Mouse (Mus musculus) left cerebral cortex, adult 18-20 months (tissue): ENCODE results near the gene Paqr6. TPM values are rescaled to one million over a fixed set of nuclear protein-coding genes. Genes with fewer than 3 reads are reported as not detected.
A peak's percentile ranks its signal among the peaks of the same experiment; 100 is the strongest.

Experiments used
- DNase-seq, 2 experiments: peaks; one replicate each; pipeline ENCODE4 v3.0.0; 2021 to 2022; ENCODE audit warnings: low spot score in 2 of 2, mixed read lengths in 1 of 2
- total RNA-seq, 2 experiments: library from RNA; stranded (reverse); gene quantifications; 2 replicates each; pipeline ENCODE4 v1.2.3; 2021

Gene Paqr6
- total RNA-seq, 2 experiments from 2014 or later: 8.6 to 11.0 TPM

DNA sequence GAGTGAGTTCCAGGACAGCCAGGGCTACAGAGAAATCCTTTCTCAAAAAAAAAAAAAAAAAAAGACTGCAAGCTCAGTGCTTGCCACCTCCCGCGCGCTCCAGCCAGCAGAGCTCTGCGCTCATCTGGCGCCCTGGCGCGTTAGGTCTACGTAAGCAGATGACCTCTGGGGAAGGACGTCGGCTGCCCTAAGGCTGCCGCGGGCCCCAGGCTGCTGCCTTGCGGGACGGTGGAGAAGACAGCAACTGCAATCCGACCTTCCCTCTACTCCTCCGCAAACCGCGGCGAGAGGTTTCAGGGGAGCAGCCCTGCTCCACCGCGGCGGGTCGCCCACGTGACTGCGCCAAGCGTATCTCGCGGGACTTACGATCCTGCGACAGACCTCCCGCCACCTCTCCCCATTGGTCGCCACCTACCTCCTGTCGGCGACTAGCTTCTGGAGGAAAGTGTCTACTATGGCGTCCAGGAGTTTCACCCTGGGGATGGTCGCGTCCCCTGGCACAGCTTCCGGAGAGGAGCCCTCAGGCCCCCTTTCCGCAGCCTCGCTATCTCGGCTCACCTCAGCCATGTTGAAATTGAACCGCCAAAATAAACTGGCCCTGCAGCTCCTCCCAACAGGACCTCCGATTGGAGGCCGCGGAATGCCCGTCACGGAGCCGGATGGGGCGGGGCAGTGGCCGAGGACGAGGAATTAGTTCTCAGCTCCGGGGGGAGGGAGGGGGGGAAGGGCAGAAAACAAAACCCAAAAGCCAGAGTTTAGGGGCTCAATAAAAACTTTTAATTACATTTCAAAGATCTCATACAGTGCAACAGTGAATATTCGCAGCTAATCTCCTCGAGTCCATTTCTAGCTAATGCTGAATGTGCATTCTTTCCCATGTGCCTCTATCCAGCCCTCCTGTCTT, 45.6 kb downstream of the Paqr6 start, which contains the start of gene Pmf1:
Gene Pmf1, minus strand, starts transcription at position 591 of the 904 bp plus-strand sequence.
- peak; percentile 86 to 88 for DNase-seq

DNA sequence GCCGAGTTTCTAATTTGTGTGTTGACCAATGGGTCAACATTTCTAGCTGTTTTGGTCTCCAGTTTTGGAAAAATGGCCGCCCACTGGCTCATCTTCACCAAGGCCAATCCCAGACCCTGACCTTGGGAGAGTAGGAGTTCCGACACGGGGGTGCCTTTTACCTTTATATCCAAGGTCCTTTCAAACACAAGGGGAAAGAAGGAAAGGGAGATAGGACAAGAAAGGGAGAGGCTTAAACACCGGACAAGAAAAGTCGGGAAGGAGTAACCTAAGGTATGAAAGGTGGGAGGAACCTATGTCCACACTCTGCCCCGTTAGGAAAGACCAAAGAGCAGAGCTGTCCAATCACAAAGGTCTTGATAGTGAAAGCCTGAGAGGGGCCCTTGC, 46.3 kb downstream of the Paqr6 start:
- DNase-seq: no peak

DNA sequence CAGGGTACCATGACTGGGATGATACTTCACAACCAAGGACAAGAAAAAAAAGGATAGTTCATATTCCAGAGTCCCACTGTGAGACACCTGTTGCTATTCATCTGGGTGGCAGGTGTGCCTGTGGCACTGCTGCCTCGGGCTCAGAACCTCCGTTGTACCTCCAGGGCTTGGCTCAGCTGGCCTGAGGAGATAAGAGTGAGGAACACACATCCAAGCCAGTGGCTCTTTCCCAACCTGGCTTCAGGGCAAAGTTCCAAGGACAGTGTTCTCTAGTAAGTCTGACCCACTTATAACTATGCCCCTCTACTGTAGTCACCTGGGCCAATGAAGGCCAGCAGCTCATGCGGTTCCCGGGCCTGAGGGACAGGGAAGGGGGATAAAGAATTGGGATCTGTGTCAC, 47.3 kb downstream of the Paqr6 start:
- no peak for DNase-seq

DNA sequence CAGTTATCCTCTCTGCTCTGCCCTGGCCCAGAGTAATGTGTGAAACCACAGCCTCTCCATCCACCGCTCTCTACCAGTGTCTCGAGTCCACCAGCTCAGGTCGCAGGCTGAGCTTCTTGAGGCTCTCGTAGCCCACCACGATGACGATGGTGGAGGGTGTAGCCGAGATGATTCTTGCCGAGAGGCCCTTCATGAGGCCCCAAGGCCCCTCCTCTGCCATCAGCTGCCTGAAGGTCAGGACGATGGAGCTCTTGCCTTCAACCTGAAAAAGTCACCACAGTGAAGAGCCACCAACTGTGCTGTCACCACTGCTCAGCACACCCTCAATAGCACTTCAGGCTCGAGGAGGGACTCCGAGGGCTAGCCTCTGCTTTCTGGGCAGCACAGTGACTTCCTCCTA, 48.3 kb downstream of the Paqr6 start:
- no peak for DNase-seq

DNA sequence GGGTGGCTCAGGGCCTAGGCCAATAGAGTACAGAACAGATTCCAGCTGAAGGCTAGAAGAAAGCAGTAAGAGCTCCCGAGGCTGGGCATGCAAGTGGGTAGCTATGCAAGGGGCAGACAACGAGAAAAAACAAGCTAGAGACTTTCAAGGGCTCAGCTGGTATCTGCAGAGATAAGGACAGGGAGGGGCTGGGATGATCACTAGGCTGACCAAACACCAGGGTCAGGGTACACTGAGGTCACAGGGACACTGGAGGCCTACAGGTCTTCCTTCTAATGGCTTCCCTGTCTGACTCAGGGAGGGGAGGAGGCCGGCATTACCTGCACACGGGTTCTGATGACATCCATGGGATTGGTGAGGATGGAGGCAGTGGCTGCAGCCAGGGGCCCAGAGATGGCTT, 51.3 kb downstream of the Paqr6 start:
- no peak for DNase-seq

DNA sequence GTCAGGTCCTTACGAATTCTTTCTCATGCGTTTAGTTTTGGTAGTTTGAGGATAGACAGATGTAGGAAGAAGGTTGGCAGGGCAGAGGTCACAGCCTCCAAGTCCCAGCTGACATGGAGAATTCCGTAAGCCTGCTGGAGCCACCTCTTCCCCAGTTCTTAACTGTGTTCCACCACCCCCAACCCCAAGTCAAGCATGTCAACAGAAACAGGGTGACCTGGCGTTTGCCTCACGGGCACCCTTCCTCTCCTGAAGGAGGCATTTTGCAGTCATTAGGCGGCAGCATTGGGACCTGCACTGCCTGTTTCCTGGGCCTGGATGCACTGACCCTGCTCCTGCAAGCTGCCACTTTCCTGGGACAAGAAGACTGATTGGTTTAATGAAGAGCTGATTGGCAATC, 53.6 kb downstream of the Paqr6 start:
- DNase-seq: no peak

Other genes with a start within 250 kb of the Paqr6 start
- 100 to 1,000 TPM; 210 to 213 TPM for gene Mef2d, start 222.2 kb upstream of the Paqr6 start, total RNA-seq
- not detected for gene Rhbg, start 109.9 kb upstream of the Paqr6 start, total RNA-seq
- gene Gm38392, start 77.4 kb upstream of the Paqr6 start, total RNA-seq: under 1 TPM; 0.37 to 0.42 TPM
- gene Tsacc, start 67.6 kb upstream of the Paqr6 start, total RNA-seq: 1 to 10 TPM; 2.9 to 4.6 TPM
- gene Cct3, start 67.5 kb upstream of the Paqr6 start, total RNA-seq: 100 to 1,000 TPM; 188 to 189 TPM
- 10 to 100 TPM; 85.6 to 87.3 TPM for gene Glmp, start 39.6 kb upstream of the Paqr6 start, total RNA-seq
- gene Tmem79, start 28.4 kb upstream of the Paqr6 start, total RNA-seq: 1 to 10 TPM in 1 of 2 experiments, under 1 TPM in 1; 0.96 to 2.4 TPM
- gene Smg5, start 28.3 kb upstream of the Paqr6 start, total RNA-seq: 10 to 100 TPM; 80.1 to 81.7 TPM
- 1 to 10 TPM; 1.7 to 1.9 TPM for gene Bglap3, start 8.2 kb downstream of the Paqr6 start, total RNA-seq
- 1 to 10 TPM in 1 of 2 experiments, not detected in 1; 2.0 TPM for gene Bglap2, start 14.1 kb downstream of the Paqr6 start, total RNA-seq
- not detected for gene Bglap, start 19.9 kb downstream of the Paqr6 start, total RNA-seq
- gene Pmf1, start 45.7 kb downstream of the Paqr6 start, total RNA-seq: 1 to 10 TPM; 5.2 to 6.2 TPM
- gene Slc25a44, start 60.6 kb downstream of the Paqr6 start, total RNA-seq: 10 to 100 TPM; 77.0 to 78.9 TPM
- 10 to 100 TPM; 70.4 to 76.5 TPM for gene Sema4a, start 96.6 kb downstream of the Paqr6 start, total RNA-seq
- gene Lmna, start 145.4 kb downstream of the Paqr6 start, total RNA-seq: 10 to 100 TPM; 61.3 to 67.9 TPM
- gene Mex3a, start 167.8 kb downstream of the Paqr6 start, total RNA-seq: 1 to 10 TPM; 2.7 to 3.1 TPM
- not detected for gene Rab25, start 183.7 kb downstream of the Paqr6 start, total RNA-seq
- gene Lamtor2, start 188.5 kb downstream of the Paqr6 start, total RNA-seq: 100 to 1,000 TPM; 104 to 115 TPM
- 100 to 1,000 TPM; 143 to 147 TPM for gene Ubqln4, start 189.2 kb downstream of the Paqr6 start, total RNA-seq
- gene Ssr2, start 211.3 kb downstream of the Paqr6 start, total RNA-seq: 10 to 100 TPM; 87.6 to 89.5 TPM
- gene Arhgef2, start 241.4 kb downstream of the Paqr6 start, total RNA-seq: 100 to 1,000 TPM; 219 to 239 TPM